Mouse (Mus musculus) ovary, postnatal 14 days (tissue): ENCODE measurements at regions not wholly inside any gene's neighbourhood (a gene's known extent, or its start where the extent isn't known, plus 50 kb on each side); places are given as distances from the start of the nearest gene placed in this dataset.

ENCODE experiments used
- DNase-seq: peaks from one replicate; pipeline ENCODE4 v3.0.0; 2022; ENCODE audit warnings: low spot score

DNA sequence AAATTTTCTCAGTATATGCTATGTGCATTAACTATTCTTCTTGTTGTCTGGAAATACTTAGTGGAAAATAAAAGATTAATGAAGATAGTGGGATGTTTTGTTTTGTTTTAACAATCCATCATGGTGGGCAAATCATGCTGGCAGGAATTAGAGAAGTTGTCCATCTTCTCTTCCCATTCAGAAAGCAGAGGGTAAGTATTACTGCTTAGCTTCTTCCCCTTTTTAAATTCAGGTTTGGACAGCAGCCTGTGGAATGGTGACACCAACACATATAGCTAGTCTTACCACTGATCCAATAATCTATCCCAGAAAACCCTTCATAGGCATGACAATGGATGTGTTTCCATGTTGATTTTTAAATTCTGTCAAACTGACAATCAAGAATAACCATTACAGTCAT is 467.9 kb upstream of the Mef2c start:
- DNase-seq = no peak

DNA sequence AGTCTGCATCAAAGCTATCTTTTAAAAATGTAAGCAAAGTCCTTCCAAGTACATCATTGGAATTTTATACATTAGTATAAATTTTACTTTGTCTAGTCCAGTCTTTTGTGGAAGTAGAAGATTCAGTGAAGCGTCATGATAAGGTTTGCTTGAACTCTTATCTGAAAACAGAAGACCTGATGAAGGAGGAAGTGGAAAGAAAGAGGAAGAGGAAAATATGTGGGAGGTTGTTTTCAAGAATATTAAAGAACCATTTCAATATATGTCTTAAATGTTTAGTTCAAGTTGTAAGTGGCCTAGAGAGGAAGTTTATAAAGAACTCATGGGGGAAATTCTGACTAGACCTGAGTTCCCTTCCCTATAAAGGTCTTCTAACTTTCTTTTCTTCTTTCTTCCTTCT is 462.3 kb upstream of the Mef2c start:
- DNase-seq = no peak

DNA sequence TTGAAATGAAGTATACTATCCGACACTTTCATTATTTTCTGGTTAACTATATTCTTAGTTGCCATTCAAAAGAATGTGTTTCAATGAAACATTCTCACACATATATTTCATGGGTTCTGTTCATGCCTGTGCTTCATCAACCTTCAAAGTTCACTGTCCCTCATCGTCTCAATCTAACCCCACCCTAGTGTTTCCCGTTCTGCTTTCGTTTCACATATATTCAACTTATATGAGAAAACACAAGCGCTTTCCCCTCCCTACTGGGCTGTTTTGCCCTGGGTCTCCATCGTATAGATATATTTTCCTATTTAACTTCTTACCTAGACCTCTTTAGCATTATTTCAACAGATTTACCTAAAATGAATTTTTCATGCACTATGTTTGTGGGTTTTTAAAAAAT is 458.3 kb upstream of the Mef2c start:
- no peak for DNase-seq

DNA sequence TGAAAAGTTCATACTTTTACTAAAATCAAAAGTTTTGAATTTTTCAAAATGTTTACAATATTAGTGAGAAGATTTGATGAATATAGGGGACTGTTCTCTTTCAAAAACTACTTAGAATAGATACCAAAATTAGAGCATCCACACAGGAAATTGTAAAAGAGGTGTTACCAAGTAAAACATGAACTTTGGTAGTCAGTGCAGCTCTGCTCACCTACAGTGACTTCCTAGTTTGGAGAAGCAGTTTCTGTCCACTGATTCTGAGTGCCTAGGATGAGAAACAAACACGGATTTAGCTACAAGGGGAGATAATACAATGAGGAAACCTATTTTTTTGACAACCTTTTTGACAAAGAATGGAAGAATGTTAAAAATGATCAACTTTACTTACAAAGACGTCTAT is 457.9 kb upstream of the Mef2c start:
- no peak for DNase-seq

DNA sequence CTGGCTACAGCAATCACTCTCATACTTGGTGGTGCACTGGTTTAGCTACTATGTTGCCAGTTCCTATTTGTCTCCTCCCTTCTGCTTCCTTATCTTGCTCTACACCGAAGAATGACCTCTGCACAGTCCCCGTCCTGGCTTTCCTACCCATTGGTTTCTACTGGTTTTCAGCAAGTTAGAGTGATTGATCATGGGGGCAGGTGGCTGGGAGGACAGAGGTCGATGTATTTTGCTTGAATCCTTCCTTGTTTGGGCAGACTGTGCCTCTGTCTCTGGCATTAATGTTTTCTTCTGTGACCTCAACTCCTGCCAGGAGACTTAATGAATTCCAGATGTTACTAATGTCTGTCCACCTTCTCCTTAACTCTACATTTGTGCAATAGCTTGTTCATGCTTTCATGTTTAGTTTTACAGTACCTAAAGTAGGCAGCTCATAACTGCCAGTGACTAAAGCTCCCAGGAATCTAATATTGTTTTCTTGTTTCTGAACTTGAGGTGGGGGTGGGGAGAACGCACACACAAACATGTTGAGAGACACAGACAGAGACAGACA is 457.2 kb upstream of the Mef2c start:
- DNase-seq = no peak

DNA sequence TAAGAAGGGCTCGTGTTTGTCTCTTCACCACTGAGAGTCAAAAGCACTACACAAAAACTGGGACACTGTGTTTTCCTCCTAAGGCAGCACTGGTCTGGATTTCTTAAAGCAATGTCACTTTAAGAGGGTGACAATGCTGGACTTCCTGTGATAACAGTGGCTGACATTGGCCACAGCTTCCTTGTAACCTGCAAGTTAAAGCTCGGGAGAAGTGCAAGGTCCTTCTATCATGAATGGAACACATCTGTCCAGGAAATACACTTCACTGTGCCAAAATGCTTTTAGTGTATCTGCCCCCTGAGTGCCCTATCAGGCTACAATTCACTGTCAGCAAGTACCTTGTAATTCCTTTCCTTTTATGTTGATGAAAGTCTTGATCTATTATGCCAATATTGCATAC is 448.0 kb upstream of the Mef2c start:
- no peak for DNase-seq

DNA sequence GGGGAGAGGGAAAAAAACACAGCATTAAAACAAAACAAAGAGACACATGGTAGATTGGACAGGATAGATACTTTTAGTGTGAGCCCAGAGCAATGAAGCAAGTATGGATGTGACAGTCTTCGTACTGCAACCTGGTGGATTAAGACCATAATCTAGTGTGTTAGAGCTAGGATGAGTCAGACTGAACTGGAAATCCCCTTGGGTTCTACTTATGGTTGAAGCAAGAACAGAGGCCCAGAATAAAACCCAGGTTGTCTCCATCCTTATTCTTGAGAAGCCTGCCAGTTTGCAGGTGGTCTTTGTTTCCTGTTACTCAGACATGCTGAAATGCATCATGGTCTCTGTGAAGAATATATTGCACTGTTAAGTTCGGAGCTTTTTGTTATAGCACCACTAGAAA is 447.4 kb upstream of the Mef2c start:
- DNase-seq = no peak

DNA sequence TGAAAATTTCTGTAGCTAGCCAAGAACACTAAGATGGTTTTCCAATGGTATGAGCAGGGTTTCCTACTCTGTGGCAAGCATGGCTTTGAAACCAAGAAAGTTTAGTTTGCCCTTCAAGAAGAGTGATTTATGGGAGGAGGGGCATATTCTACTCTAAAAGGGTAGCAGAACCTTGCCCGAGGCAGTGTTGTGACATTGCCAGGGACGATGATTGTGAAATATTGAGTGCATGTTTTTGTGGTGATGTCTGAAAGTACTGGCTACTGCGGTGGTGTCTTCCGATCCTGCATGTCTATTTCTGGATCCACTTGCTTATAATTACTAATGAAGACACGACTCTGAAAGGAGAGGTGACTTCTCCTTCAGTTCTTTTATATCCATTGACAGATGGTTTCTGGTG is 439.1 kb upstream of the Mef2c start:
- DNase-seq = no peak

DNA sequence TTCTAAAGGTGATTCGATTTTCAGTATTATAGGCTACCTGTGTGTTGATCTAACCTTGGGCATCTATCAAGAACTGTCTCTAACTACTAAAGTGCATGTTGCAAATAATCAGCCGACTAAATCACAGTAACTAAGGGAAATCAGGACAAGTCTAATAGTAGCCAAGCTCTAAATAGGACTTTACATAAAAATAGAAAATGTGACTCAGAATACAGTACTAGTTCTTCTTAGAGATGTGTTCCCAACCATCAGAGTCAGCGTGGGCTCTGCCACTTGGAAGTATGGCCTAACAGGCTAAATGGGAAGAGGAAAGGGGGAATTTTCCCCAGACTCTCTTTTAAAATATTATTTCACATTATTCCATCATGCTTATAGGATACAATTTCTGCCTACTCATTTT is 438.6 kb upstream of the Mef2c start:
- DNase-seq = no peak

DNA sequence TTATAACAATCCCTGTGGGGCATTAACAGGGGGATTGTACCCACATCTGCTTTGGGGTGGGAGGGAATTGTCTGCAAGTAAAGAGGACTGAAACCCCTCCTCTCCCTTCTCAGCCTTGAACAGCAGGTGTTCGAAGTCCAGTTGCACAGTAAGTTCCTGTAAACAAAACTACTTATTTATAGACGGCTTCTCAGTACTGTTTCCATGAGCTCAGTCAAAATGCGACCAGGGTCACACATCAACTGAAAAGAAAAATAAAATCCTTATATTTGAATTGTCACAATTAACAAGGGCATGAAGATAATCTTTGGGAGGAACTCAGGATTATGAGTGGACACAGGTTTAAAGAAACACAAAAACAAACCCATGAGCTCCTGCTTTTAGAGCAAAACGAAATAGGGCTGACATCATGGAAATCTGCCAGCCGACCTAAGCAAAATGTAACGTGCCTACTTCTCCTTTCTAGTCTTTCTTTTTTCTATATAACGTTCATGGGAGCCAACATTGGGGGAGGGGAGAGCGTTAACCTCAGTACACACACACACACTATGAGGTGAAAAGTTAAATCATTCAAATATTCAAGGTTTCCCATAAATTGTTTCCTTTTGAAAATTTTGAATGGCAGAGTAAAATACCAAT is 437.6 kb upstream of the Mef2c start:
- DNase-seq = no peak

DNA sequence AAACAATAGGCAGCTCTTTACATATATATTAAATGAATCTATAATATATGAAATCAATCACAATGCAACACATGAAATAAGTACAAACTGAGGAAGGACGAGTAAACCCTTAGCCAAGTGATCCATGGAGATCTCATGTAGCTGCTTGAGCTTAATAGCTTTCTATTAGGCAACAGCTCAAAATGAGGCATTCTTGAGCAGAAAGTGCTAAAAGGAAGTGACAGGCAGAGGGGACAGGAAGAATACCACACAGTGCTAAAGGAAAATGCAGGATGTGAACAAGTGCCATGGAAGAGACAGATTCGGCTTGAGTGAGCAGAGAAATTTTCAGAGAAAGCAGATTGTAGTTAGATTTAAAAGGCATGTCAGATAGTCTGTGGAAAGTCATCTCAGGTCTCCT is 436.3 kb upstream of the Mef2c start:
- no peak for DNase-seq

DNA sequence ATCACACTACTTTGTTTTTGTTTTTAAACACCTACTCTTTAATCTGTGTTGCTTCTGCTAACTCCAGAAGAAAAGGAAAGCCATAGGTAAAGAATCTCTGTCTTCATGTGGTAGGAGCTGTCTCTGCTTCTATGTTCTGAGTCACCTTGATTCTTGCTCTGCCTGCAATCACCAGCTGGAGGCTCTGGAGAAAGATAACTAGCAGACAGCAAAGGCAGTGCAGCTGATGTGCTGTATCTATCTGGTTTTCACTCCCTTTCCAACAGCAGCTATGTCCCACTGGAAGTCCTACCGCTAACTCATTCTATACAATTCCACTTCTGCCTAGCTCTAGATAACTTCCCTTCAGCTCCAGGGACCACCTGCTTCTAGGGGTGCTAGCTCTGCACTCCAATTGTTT is 435.2 kb upstream of the Mef2c start:
- DNase-seq = no peak

DNA sequence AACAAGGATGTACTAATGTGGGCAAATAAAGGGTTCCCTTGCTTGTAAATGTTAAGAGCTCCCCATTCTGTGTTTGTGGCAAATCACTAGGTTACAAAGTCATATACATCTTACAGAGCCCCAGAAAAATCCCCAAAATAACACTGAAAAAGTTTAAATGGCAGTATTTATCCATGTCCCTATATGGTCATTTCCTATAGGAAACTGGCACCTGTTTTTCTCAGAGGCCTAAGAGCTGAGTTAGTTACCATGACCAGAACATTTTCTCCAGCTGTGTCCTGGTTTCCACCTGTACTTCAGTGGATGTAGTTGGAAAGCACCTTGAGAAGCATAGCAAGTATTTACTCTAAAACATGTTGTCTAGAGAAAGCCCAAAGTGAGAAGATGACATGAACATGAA is 434.5 kb upstream of the Mef2c start:
- no peak for DNase-seq

DNA sequence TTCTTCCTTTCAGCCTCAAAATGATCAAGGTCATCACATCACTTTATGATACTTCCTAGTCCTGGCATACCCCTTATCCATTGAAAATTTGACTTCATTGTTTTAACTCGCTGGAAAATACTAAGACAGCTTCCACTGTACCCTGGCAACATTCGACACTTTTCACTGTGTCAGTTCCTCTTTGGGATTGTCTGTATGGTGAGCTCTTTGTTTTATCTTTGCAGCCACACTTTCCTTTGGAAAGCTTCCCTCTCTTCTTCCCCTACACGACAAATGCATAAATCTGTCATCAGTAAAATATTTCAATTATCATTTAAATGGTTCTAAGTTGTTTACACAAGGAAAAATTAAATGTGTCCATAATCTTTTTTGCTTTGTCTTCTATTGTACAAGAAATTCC is 431.8 kb upstream of the Mef2c start:
- no peak for DNase-seq

DNA sequence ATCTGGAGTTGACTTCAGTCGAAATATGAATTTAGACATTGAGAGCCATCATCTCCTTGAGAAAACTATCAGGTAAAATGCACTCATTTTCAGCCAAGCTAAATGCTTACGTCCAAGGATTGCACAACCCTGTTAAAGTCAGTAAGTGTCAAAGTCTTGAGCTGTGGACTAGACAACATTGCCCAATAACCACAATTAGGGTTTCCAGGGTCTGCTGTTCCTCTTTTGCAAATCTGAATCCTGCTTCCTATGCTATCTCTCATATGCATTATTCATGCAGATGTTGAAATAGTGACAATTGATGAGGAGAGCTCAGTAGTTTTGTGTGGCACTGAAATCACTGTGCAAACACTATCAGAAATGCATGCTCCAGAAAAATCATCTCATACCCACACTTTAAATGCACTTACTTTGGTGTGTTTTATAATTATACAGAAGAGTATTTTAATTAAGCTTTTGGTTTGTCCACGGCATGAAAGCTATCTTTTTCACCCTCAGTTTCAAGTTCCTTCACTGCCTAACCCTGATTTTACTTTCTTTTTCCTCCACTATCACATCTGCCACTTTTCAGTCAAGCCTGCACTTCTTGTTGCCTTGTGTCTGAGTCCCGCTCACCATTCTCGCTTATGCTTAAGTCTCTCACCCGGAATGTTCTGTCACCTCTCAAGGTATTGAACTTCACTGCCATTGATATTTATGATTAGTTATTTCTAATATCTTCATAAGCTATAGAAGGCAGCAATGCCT is 429.4 kb upstream of the Mef2c start:
- no peak for DNase-seq

DNA sequence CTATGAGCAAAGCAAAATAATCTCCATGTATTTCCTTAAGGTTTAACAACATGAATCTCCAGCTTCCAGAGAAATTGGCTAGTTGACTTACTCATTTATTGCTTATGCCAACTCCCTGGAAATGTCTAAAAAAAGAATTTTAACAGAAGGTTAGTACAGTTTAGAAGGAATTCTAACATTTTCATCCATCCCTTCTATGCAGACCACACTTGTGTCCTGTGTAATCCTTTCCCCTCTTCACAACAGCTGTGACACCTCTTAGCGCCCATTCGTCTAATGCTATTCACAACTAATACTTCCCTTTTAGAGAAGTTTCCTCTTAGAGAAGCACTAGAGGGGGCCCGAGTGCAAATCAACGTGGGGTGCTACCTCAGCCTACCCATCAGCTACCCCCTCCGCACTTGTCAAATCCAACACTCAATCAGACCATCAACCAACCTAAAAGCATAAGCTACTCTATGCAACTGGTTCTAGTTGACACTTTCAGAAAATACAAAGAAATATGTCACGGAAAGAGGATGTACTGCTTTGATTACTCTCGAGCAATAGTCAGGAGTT is 428.4 kb upstream of the Mef2c start:
- DNase-seq = no peak

DNA sequence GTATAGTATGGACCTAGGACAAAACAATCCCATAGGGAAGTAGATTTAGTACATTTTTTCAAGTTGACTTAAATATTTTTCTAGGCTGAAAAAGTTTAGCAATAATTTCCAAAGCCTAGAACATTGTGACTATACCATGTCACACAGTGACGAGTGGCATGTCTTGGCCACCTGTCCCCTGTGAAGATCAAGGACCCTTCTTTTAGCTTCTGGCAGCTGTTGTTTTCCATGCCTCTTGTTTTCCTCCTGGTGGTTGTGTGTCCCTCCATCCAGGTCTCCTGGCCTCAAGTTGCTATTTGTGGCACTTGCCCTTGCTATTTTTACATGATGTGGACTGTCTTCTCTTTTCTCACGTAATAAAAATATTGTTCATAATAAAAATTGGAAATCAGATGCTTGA is 427.2 kb upstream of the Mef2c start:
- no peak for DNase-seq

DNA sequence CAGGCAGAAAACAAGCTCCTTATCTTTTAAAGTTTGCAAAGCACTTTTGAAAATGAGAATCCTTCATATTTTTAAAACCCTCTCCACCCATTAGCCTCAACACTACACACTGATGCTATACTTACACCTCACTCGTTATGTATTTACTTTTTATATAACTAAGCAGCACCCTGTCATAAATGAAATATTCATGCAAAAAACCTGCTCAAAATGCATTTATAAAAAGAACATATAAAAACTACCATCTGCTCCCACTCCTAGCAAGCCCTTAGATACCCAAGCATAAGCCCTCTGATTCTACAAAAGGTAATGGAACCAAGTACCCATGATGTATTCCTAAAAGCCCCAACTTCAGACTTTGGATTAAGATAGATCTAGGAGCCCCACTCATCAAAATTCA is 426.7 kb upstream of the Mef2c start:
- DNase-seq = no peak

DNA sequence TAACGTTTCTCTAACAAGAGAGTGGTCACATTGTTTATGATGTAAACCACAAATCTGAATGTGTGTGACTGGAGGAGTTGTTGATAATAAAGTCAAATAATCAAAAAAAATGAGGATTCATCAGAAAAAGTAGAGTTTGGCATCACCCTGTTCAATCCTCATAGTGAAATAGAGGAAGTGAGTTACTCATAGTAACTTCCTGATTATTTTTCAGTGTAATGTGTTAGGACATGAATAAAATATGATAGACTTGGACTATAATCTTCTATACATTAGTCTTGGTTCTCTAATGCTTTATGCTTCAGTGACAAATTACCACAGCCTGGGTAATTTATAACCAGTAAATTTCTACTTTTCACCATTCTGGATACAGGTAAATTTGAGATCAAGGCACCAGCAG is 424.5 kb upstream of the Mef2c start:
- no peak for DNase-seq

DNA sequence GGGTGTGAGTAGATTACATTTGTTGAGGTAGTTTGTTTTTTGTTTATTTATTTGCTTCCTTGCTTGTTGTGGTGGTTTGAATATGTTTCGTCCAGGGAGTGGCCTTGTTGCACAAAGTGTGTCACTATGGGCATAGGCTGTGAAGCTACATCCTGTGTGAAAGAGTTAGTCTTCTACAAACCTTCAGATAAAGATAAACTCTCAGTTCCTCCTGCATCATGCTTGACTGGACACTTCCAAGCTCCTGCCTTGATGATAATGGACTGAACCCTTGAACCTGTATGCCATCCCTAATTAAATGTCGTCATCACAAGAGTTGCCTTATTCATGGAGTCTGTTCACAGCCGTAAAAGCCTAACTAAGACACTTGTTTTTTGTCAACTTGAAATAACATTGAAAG is 418.9 kb upstream of the Mef2c start:
- DNase-seq = no peak

DNA sequence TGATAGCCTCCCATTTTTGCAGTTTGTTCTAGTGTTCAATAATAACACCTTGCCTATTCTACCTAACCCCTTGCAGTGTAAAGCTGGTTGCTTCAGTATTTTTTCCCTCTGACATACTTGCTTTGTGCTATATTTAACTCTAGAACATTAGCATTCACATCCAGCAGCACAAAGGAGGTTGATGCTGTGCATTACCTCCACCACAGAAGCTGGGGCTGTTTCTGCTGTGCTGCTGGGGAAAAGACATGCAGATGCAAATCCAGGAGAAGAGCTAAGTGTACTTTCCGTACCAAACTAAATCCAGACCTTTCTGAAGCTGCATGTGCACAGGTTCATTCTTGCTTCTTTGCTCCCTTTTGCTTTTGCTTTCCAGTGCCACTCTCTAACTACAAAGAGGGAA is 403.9 kb upstream of the Mef2c start:
- no peak for DNase-seq

DNA sequence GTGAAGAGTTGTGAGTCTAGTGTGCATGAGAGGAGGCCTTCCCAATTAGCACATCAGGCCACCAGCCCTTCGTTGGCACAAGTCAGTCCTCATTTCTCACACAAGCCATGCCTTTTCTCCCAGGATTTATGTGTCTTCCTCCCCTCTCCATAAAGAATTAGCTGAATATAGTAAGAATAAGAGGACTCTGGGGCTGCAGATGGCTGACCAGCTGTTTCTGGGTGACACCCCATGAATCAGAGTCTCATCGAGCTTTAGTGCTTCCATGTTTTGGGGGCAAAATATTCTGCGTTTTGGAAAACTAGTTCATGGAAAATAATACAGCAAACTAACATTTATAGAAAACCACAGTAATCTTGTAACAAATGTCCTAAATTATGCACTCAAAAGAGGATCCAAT is 393.2 kb upstream of the Mef2c start:
- DNase-seq = no peak

DNA sequence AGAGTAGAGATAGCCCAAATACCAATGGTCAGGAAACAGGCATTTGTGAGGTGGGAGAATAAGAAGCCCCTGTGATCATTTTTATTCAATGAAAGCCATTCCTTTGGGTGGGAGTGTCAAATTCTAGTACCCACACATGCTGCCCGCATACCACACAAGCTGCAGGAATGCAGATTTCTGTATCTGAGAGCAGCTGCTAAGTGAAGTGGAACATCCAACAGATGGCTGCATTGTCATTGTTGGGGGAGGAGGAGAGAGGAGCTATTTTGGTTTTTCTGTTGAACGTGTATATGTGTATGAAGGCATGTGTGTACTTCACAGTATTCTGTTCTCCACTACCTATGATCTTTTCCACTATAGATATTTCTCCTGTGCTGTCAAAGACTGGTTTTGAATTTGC is 392.3 kb upstream of the Mef2c start:
- DNase-seq = no peak

DNA sequence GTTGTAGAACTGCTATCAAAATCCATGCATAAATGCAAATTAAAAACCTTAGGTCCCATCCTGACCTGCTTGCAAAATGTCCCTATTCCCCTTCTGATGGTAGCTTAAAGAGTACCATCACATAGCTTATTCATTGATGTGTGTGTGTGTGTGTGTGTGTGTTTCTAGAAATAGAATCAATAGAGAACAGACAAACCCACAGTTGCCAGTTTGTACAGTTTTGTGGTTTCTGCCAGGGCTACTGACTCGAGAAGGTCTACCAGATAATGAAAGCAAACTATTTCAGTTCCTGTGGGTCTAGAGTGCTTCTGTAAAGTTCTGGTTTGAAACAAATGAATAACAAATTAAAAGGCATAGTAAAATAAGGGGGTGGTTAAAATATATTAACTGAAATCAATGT is 391.5 kb upstream of the Mef2c start:
- DNase-seq = no peak
